Mouse (Mus musculus) sigmoid colon, adult 10 weeks (tissue): ENCODE data around the gene P2ry2. TPM values are rescaled to one million over a fixed set of nuclear protein-coding genes. Genes with fewer than 3 reads are reported as not detected.

Source experiments
- polyA plus RNA-seq: library from polyadenylated mRNA; stranded (reverse); fragments of 350-450 nt; fragmentation: Illumina TruSeq; extraction: RNeasy Lipid Tissue Mini Kit (QIAGEN cat#74804); gene quantifications from one replicate; pipeline ENCODE4 v1.2.3, GENCODE M21; 2014; ENCODE audit warnings: low read depth, low replicate concordance

Gene P2ry2
- polyA plus RNA-seq: 2.8 TPM

GRCm38 (mm10) chr7:101012541-101012940 lies at the start of gene P2ry2:
TSS of gene P2ry2 (minus strand) at chr7:101012866.

GRCm38 (mm10) chr7:100974135-100974903 lies 38.3 kb downstream of the P2ry2 start, which contains the start of gene P2ry6:
TSS of gene P2ry6 (minus strand) at chr7:100974649.

Other genes starting within 250 kb of the P2ry2 start
- not detected for gene Relt, start 149.4 kb downstream of the P2ry2 start, polyA plus RNA-seq
- 0.69 TPM for gene Arhgef17, start 80.8 kb downstream of the P2ry2 start, polyA plus RNA-seq
- 5.5 TPM for gene P2ry6, start 38.2 kb downstream of the P2ry2 start, polyA plus RNA-seq
- gene Fchsd2, start 80.0 kb upstream of the P2ry2 start, polyA plus RNA-seq: 224 TPM